Mouse (Mus musculus) midbrain, embryonic 11.5 days (tissue): ENCODE data around the gene Padi2. TPM values are rescaled to one million over a fixed set of nuclear protein-coding genes. Genes with fewer than 3 reads are reported as not detected.
A peak's percentile ranks its signal among the peaks of the same experiment; 100 is the strongest.

Experiments
- ATAC-seq: fragments of 200-750 bp; cut with Nextera tagmentation; 2 replicates; pipeline ENCODE4 v1.8.0; 2017; ENCODE audit warnings: moderate TSS enrichment, moderate library complexity; ENCODE audit not compliant: low FRiP score
- DNase-seq: peaks from one replicate; pipeline ENCODE4 v3.0.0; 2015; ENCODE audit warnings: low spot score; ENCODE audit errors: missing footprints
- H3K27ac ChIP-seq: fragments of 300-500 bp; sonication (generic); 2 replicates; pipeline ENCODE4 v1.5.1; 2014; ENCODE audit warnings: low read depth, low read length
- H3K27me3 ChIP-seq: fragments of 300-500 bp; sonication (generic); 2 replicates; pipeline ENCODE4 v1.6.1; 2014; ENCODE audit warnings: mild to moderate bottlenecking, low read length, moderate library complexity, mixed read lengths; ENCODE audit not compliant: control insufficient read depth, insufficient read depth
- H3K36me3 ChIP-seq: fragments of 300-500 bp; sonication (generic); 2 replicates; pipeline ENCODE4 v1.6.1; 2014; ENCODE audit warnings: mild to moderate bottlenecking, low read length, moderate library complexity, mixed read lengths; ENCODE audit not compliant: control insufficient read depth, insufficient read depth
- H3K4me1 ChIP-seq: fragments of 300-500 bp; sonication (generic); 2 replicates; pipeline ENCODE4 v1.6.1; 2014; ENCODE audit warnings: low read length; ENCODE audit not compliant: control insufficient read depth, insufficient read depth
- H3K4me2 ChIP-seq: fragments of 300-500 bp; sonication (generic); 2 replicates; pipeline ENCODE4 v1.6.1; 2014; ENCODE audit warnings: mild to moderate bottlenecking, moderate library complexity
- H3K4me3 ChIP-seq: fragments of 300-500 bp; sonication (generic); 2 replicates; pipeline ENCODE4 v1.5.1; 2014; ENCODE audit warnings: low read depth, low read length
- H3K9ac ChIP-seq: fragments of 300-500 bp; sonication (generic); 2 replicates; pipeline ENCODE4 v1.6.1; 2014; ENCODE audit warnings: low read length
- H3K9me3 ChIP-seq: fragments of 300-500 bp; sonication (generic); 2 replicates; pipeline ENCODE4 v1.6.1; 2016; ENCODE audit warnings: low read length; ENCODE audit not compliant: control insufficient read depth
- WGBS: fragments of 180-500 bp; shearing (Covaris S2); extraction: QIAGEN DNeasy Blood & Tissue Kit; methylation state at CpG from one replicate; pipeline ENCODE4 v1.1.7; 2014; 5-methylcytosine and 5-hydroxymethylcytosine counted together
- polyA plus RNA-seq: library from polyadenylated mRNA; unstranded; fragments of >200 nt; fragmentation: Nextera tagmentation; extraction: Ambion mirVana; gene quantifications from 2 replicates; pipeline ENCODE4 v1.2.1, GENCODE M21; 2014

Padi2 gene
- polyA plus RNA-seq, 1 experiment from 2014 or later = 0.49 TPM

DNA sequence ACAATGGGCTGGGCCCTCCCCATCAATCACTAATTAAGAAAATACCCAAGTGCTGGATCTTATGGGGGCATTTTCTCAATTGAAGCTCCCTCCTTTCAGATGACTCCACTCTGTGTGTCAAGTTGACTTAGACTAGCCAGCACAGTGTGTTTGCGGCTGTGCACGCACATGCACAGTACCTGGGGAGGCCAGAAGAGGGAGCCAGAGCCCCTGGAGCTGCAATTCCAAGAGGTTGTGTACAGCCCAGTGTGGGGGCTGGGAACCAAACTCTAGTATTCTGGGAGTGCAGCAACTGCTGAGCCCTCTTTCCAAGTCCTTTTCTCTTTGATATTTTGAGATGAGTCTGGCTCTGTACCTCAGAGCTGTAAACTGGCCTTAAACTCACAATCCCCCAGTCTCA, 75.5 kb downstream of the Padi2 start:
- H3K27ac ChIP-seq = no peak overlapping the region
- no peaks in the 10 kb centered on the region for H3K9me3 ChIP-seq
- WGBS = 82% methylated on average over 2 of the region's 2 CpGs
- DNase-seq (no peak), ATAC-seq (no peak)
- no peak overlapping the region for H3K4me2 ChIP-seq
- no peaks in the 10 kb centered on the region for H3K4me1 ChIP-seq
- H3K36me3 ChIP-seq = peaks cover 11% of the 10 kb centered on the region
- no peak overlapping the region for H3K4me3 ChIP-seq
- no peaks in the 10 kb centered on the region for H3K27me3 ChIP-seq
- H3K9ac ChIP-seq = no peak overlapping the region

DNA sequence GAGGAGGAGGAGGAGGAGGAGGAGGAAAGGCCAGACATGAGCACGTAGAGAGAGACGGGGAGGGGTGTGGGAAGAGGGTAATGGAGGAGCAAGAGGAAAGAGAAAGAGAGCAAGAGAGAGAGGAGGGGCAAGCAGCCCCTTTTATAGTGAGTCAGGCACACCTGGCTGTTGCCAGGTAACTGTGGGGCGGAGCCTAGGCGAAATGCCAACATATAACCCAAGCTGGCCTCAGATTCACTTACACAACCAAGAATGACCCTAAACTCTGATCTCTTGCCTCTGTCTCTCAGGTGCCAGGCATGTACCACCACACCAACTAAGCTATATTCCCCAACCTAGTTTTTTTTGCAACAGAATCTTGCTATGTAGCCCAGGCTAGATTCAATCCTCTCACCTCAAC, 76.7 kb downstream of the Padi2 start:
- 64% methylated on average over 4 of the region's 4 CpGs for WGBS
- Histone ChIP-seq H3K4me2 (no peak overlapping the region), H3K4me1 (peaks cover 5% of the 10 kb centered on the region; the same call in 1 of the 2 replicates), H3K36me3 (peaks cover 4% of the 10 kb centered on the region), H3K4me3 (no peak overlapping the region), H3K27ac (no peak overlapping the region), H3K27me3 (no peaks in the 10 kb centered on the region), H3K9me3 (no peaks in the 10 kb centered on the region), H3K9ac (no peak overlapping the region)
- ATAC-seq = no peak
- DNase-seq = no peak

DNA sequence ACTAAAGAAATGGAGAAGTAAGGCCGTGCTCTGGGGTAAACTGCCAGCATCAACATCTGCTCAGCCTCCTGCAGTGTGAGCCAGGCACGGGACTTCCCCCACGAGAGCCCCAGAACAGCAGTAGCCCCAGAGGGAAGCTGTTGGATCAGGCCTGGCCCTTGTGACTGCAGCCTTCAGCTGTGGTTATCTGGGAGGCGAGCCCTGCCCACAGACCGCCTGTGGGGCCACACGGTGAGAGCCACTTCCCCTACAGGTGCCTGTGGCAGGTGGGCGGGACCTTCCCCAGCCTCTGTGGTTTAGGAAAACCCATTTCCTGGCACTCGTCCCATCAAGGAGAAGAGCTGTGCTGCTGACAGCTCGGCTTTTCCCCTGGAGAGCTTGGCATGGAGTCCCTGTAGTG, 77.3 kb downstream of the Padi2 start:
- H3K9ac ChIP-seq = peak overlapping the region; percentile 20; the same call in 1 of the 2 replicates
- H3K4me1 ChIP-seq = peaks cover 5% of the 10 kb centered on the region
- ATAC-seq = no peak
- WGBS = 17% methylated on average over 9 of the region's 9 CpGs
- H3K36me3 ChIP-seq = peaks cover 4% of the 10 kb centered on the region
- H3K9me3 ChIP-seq = no peaks in the 10 kb centered on the region
- H3K4me3 ChIP-seq = no peak overlapping the region
- no peak overlapping the region for H3K4me2 ChIP-seq
- H3K27ac ChIP-seq = no peak overlapping the region
- no peak for DNase-seq
- H3K27me3 ChIP-seq = no peaks in the 10 kb centered on the region

DNA sequence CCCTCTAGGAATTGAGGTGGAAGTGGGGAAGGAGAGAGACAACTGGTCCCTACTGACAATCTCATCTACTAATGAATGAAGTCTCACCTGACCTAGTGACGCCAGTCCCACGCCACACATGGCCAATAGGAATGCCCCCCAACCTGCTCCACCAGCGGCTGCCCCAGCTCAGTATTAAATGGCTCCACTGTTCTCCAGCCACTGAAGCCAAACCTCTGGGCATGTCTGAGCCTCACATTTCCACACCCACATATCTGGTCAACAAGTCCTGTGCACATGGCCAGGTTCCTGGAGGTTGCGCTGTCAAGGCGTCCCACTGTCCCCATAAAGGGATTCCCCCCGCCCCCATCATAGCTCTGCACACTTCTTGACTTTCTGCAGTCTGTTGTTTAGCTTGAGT, 78.4 kb downstream of the Padi2 start:
- no peaks in the 10 kb centered on the region for H3K27me3 ChIP-seq
- no peak overlapping the region for H3K9ac ChIP-seq
- H3K27ac ChIP-seq = no peak overlapping the region
- no peak overlapping the region for H3K4me2 ChIP-seq
- H3K36me3 ChIP-seq = no peaks in the 10 kb centered on the region; the same call in 1 of the 2 replicates
- no peak overlapping the region for H3K4me3 ChIP-seq
- peaks cover 5% of the 10 kb centered on the region for H3K4me1 ChIP-seq
- ATAC-seq (no peak), DNase-seq (no peak)
- H3K9me3 ChIP-seq = no peaks in the 10 kb centered on the region
- 88% methylated on average over 6 of the region's 6 CpGs for WGBS

DNA sequence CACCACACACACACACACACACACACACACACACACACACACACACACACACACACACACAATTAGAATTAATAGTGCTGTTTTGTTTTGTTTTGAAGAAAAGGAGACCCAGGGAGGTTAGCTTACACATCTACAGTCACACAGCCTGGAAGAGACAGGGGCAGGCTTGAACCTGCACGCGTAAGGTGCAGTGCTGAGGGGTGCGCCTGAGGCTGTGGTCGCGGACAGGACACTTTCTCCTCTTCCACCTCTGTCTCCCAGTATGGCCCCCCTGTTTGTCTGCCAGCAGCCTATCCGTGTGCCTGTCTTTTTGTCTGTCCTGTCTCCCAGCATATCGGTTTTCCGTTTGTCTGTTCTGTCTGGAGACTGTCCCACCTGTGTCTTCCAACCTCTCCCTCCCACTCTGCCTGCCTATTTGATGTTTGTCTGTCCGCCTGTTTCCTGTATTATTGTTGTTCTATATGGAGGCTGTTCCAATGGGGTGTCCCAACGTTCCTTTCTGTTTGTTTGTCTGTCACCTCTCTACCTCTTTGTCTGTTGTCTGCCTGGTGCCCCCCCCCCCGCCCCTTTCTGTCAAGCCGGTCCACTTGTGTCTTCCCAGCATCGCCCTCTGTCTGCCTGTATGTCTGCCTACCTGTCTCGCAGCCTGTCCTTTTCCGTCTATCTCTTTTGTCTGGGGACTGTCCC, 80.0 kb downstream of the Padi2 start:
- H3K36me3 ChIP-seq = no peaks in the 10 kb centered on the region
- DNase-seq = peak; percentile 87
- H3K27ac ChIP-seq = no peak overlapping the region
- ATAC-seq = peak; percentile 18; the same call in 1 of the 2 replicates
- WGBS = 25% methylated on average over 15 of the region's 15 CpGs
- H3K4me3 ChIP-seq = peak overlapping the region; percentile 87
- H3K9ac ChIP-seq = peak overlapping the region; percentile 92
- peak overlapping the region; percentile 84 for H3K4me2 ChIP-seq
- H3K27me3 ChIP-seq = no peaks in the 10 kb centered on the region
- peaks cover 5% of the 10 kb centered on the region for H3K4me1 ChIP-seq
- H3K9me3 ChIP-seq = no peaks in the 10 kb centered on the region

DNA sequence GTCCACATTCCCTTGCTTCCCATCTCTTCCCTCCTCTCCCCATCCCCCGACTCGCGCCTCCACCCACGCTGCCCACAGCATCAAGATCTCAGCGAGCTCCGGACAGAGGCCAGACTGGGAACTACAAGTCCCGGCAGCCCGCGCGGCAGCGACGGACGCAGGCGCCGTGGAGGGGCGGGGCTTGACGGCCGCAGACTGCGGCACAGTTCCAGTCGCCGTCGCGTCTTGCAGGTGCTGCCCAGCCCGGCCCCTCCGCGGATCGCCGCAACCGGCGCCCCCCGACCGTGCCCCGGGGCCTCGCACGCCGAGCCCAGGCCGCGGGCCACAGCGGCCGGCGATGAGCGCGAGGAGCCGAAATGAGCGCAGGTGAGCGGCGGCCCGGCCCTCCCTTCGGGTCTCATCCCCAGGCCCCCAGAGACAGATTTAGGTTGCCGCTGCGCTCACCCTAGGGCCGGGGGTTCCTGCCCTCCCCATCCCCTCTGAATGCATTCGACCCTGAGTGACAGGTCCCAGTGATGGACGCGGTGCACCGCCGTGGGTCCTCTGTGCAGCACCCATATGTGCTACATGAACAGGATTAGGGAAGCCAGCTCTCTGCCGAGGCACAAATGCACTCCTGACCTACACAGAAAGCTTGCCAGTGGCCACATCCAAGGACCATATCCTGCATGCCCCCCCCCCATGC, 80.7 kb downstream of the Padi2 start, which contains the start of gene Atp13a2:
TSS of gene Atp13a2 (plus strand) at position 163 of the 685 bp plus-strand sequence.
- DNase-seq = peak; percentile 99
- Histone ChIP-seq H3K4me2 (peak within 1 kb of the TSS; percentile 84), H3K9ac (peak within 1 kb of the TSS; percentile 92), H3K4me3 (peak within 1 kb of the TSS; percentile 87), H3K27me3 (no peaks in the 10 kb centered on the region), H3K36me3 (no peaks in the 10 kb centered on the region), H3K27ac (no peak within 1 kb of the TSS), H3K4me1 (peaks cover 5% of the 10 kb centered on the region), H3K9me3 (no peaks in the 10 kb centered on the region)
- WGBS = under 1% methylated on average over 48 of the region's 58 CpGs
- ATAC-seq = peak; percentile 93

DNA sequence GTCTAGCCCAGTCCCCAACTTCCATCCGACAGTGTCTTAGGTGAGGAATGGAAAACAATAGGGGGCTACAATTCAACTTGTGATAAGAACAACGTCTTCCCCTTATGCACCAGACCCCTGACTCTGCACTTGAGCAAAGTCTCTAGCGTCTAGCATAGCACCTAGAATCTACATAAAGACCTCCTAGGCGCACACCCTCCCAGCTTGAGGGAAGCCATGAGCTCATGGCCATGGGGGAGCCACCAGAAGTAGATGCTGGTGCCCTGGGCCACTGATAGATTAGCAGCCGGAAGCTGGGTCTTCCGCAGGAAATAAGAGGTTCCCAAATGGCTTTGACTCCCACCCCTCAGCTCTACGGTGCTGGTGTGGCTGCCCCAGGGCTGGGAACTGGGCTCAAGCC, 81.3 kb downstream of the Padi2 start:
- Histone ChIP-seq H3K4me1 (peaks cover 5% of the 10 kb centered on the region), H3K9ac (peak overlapping the region; percentile 92), H3K27ac (no peak overlapping the region), H3K36me3 (no peaks in the 10 kb centered on the region), H3K4me3 (peak overlapping the region; percentile 87), H3K27me3 (no peaks in the 10 kb centered on the region), H3K9me3 (no peaks in the 10 kb centered on the region), H3K4me2 (peak overlapping the region; percentile 84)
- no peak for ATAC-seq
- WGBS = 42% methylated on average over 7 of the region's 7 CpGs
- no peak for DNase-seq

DNA sequence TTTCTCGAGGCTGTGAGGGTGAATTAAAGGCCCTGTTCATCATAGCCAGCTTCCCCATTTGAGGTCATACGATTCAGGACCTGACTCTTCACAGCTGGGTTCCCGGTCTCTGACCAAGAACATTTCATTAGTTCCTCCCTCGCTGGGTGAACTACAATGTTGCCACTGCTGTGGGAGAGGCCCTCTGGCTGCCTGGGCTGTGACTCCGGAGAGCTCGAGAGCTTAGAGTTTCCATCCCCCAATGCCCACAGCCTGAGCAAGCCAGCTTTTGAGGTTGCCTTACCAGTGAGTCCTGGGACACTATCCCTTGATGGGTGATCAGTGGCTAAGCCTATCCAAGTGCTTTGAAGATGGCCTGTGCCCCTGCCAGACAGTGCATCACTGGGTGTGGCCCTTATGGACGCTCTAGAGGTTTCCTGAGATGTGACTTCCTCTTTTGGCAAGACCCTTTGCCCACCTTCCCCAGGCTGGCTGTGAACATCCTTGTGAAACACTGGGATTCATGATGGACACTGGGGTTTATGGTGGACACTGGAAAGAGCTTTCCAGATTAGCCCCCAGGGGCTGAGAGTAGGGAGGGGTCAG, 82.7 kb downstream of the Padi2 start:
- 71% methylated on average over 7 of the region's 7 CpGs for WGBS
- no peak overlapping the region for H3K27ac ChIP-seq

DNA sequence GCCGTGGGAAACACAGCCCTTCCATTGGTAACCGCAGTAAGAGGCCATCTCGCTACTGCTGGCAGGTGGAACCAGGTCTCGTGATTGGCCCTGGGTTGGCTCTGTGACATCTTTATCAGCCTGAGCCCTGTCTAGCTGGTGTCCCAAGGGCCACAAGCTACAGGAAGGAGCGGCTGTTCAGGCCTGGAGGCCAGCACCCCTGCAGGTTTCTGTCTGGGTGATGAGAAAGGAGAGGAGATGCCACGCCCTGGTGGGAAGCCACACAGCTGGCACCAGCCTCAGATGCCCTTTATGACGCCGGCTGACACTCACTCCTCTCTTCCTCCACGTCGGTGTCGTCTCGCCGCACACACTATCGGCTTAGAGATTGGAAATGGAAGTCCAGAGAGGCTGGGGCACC, 83.3 kb downstream of the Padi2 start:
- ATAC-seq (no peak), DNase-seq (no peak)
- Histone ChIP-seq H3K9me3 (no peaks in the 10 kb centered on the region), H3K4me1 (peaks cover 5% of the 10 kb centered on the region), H3K4me2 (no peak overlapping the region), H3K36me3 (0 out of 2 replicates have a peak, but pooled peaks cover 4% of the 10 kb centered on the region), H3K27me3 (no peaks in the 10 kb centered on the region), H3K9ac (no peak overlapping the region), H3K4me3 (no peak overlapping the region), H3K27ac (no peak overlapping the region)
- 94% methylated on average over 14 of the region's 14 CpGs for whole genome bisulfite sequencing

More for the DNA sequence above, 82.7 kb downstream of the Padi2 start:
- Histone ChIP-seq H3K36me3 (0 out of 2 replicates have a peak, but pooled peaks cover 2% of the 10 kb centered on the region), H3K4me3 (no peak overlapping the region), H3K4me2 (no peak overlapping the region), H3K9ac (no peak overlapping the region), H3K27me3 (no peaks in the 10 kb centered on the region), H3K4me1 (peaks cover 5% of the 10 kb centered on the region), H3K9me3 (no peaks in the 10 kb centered on the region)
- ATAC-seq = no peak
- no peak for DNase-seq
